23 mouse cellular contexts compared by ENCODE assay signal in genomic region chr2:136646917-136647316, GRCm38 (mm10).
A peak's percentile ranks its signal among the peaks of the same experiment; 100 is the strongest.
DNase-seq lines count a peak whose midpoint lies in the region.
"Had no signal": no experiment of that assay in that cellular context is flagged by ENCODE, and none has a peak within 500 bp of the region (broad histone marks: within the 10 kb centered on the region; RNA-seq: fewer than 3 reads in every experiment).

No protein-coding gene starts in this region.

- WGBS in limb, embryonic 10.5 days: 92% methylated on average over 3 of the region's 3 CpGs

- intact Hi-C loops in left cerebral cortex, postnatal 14 days (cut with DNase I): no loop called here
- intact Hi-C loops in left cerebral cortex, postnatal 4 days (cut with DNase I): no loop called here

- H3K4me3 ChIP-seq in limb, embryonic 10.5 days: no peak overlapping the region
- H3K4me3 ChIP-seq: embryonic facial prominence, embryonic 13.5 days; gastrocnemius, adult 2 months; heart, embryonic 13.5 days; hindbrain, embryonic 13.5 days; limb, embryonic 12.5 days; liver, embryonic 13.5 days; lung, embryonic 15.5 days; midbrain, embryonic 10.5 days; stomach, embryonic 15.5 days had no signal

- DNase-seq in left cerebral cortex, postnatal 14 days (ENCODE audit: low spot score in 2 of 2): peak; percentile 26 to 33
- DNase-seq in left cerebral cortex, postnatal 4 days: no peak
- DNase-seq in cerebellum, adult 11-12 months: peak; percentile 70
- peak; percentile 76 for DNase-seq in cerebellum, adult 9-11 months
- DNase-seq in right cerebral cortex, postnatal 25 days: peak; percentile 16
- DNase-seq in limb, embryonic 10.5 days (ENCODE audit: low spot score): no peak
- DNase-seq in adrenal gland, postnatal 14 days: no peak
- DNase-seq in spleen, postnatal 10 days (ENCODE audit: low spot score in 2 of 2): no peak
- DNase-seq: adrenal gland, postnatal 25 days; gastrocnemius, adult 2 months; heart, adult 18-20 months; kidney, postnatal 4 days; liver, embryonic 13.5 days; lung, postnatal 4 days; retina, postnatal 1 day; thymus, adult 2 months had no signal

- no peaks in the 10 kb centered on the region for H3K36me3 ChIP-seq in limb, embryonic 10.5 days
- H3K36me3 ChIP-seq: embryonic facial prominence, embryonic 13.5 days; heart, embryonic 13.5 days; hindbrain, embryonic 13.5 days; limb, embryonic 12.5 days; liver, embryonic 13.5 days; lung, embryonic 15.5 days; midbrain, embryonic 10.5 days; stomach, embryonic 15.5 days had no signal

- no peak overlapping the region for H3K27ac ChIP-seq in limb, embryonic 10.5 days
- H3K27ac ChIP-seq: embryonic facial prominence, embryonic 13.5 days; gastrocnemius, adult 2 months; heart, embryonic 13.5 days; hindbrain, embryonic 13.5 days; limb, embryonic 12.5 days; liver, embryonic 13.5 days; lung, embryonic 15.5 days; midbrain, embryonic 10.5 days; stomach, embryonic 15.5 days had no signal

- H3K4me1 ChIP-seq in limb, embryonic 10.5 days: no peaks in the 10 kb centered on the region
- H3K4me1 ChIP-seq: liver, embryonic 13.5 days; lung, embryonic 15.5 days; midbrain, embryonic 10.5 days; stomach, embryonic 15.5 days had no signal

- H3K27me3 ChIP-seq in limb, embryonic 10.5 days (ENCODE audit: low read depth, poor library complexity, severe bottlenecking): no peaks in the 10 kb centered on the region
- H3K27me3 ChIP-seq: embryonic facial prominence, embryonic 13.5 days; heart, embryonic 13.5 days; hindbrain, embryonic 13.5 days; limb, embryonic 12.5 days; liver, embryonic 13.5 days; lung, embryonic 15.5 days; stomach, embryonic 15.5 days had no signal

- H3K9me3 ChIP-seq in limb, embryonic 10.5 days (replicated peaks): no peaks in the 10 kb centered on the region
- H3K9me3 ChIP-seq: embryonic facial prominence, embryonic 13.5 days; heart, embryonic 13.5 days; hindbrain, embryonic 13.5 days; limb, embryonic 12.5 days; liver, embryonic 13.5 days; lung, embryonic 15.5 days; midbrain, embryonic 10.5 days; stomach, embryonic 15.5 days had no signal

Comparison
In these comparisons a context has a peak if more than half of its experiments do, and no peak if none do; other contexts are left out.
1. DNase-seq: peak in left cerebral cortex, postnatal 14 days (2 of 2), cerebellum, adult 11-12 months (single experiment), cerebellum, adult 9-11 months (single experiment) and right cerebral cortex, postnatal 25 days (single experiment); none in left cerebral cortex, postnatal 4 days (single experiment), limb, embryonic 10.5 days (single experiment), adrenal gland, postnatal 14 days (single experiment) and spleen, postnatal 10 days (0 of 2).